Mouse (Mus musculus): ENCODE measurements around the gene Crygc.

DNA sequence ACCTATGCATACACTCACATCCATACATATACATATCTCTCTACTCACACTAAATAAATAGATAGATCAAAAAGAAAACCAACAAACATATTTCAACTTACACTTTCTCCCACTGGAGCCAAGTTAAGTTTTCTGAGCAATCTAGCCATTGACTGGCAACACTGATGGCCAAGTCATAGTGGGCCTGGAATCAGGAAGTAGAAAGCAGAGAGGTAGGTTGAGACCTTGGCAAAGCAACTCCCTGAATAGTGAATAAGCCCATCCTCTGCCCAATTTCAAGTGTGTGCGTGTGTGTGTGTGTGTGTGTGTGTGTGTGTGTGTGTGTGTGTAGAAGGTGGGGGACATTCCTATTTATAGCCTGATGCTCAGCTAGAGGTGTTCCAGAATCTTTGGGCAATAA lies 45.9 kb upstream of the Crygc start, which contains the start of gene Gm28845:
- TF ChIP-seq CTCF (IDR thresholded peaks at IDR 0.05; ENCODE audit: borderline replicate concordance, insufficient read depth, low read length) (no peak), POLR2A (IDR thresholded peaks at IDR 0.05; ENCODE audit: low read depth, low read length) (no peak)
